Mouse (Mus musculus): Measurements from ENCODE around the gene Necab3.

The Necab3 gene

DNA sequence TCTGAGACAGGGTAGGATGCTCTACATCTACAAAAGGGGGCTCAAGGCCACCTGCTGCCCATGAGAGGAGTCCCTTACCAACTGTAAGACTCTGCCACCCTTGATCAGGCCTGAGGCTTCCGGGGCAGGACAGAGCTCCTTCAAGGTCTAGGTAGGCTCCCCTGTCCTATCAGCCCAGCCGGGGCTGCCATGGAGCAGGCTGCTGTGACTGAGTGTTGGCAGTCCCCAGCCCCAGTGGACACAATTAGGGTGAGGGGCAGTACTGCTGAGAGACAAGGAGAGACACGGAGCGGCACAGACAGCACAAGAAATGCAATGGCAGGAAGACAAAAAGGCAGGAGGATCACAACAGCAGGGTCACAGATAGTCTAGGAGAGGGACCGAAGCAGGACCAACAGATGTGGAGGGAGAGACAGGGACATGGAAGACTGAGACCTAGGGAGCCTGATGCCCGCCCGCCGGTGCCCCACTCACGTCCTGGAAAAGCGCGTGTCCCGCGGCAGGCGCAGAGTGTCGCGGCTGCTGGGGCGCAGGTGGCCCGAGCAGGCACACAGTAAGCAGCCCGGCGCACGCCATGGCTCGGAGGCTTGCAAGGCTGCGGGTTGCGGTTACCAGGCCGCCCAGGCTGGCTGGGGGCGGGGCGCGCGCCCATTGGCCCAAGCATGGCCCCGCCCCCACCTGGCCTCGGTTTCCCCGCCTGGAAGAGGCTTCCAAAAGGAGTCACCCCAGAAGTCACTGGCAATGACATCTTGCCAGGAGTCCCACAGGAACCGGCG lies at the start of gene Necab3:
TSS of gene Necab3 (minus strand) at position 627 of the 776 bp plus-strand sequence.
- peak; percentile 25 to 41 for DNase-seq

- no peak for DNase-seq
These were observed 48.3 kb upstream of the Necab3 start for GRCm38 (mm10) chr2:154606965-154607364.

DNA sequence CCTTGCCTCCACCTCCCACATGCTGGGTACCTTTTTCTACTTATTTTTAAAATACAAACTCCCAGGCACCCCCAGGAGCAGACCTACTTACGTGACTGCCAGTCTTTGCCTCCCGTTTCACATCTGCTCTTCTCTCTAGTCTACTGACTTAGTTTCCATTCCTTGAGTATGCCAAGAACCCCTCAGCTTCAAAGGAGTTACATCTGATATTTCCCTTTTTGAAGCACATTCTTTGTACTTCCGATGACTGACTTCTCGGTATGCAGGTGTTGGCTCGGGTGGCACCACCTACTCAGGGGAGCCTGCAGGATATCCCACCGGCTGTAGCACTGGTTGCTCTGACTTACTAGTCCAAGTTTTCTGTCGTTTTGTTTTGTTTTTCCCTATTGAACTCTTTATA lies 45.5 kb upstream of the Necab3 start:
- no peak for DNase-seq

DNA sequence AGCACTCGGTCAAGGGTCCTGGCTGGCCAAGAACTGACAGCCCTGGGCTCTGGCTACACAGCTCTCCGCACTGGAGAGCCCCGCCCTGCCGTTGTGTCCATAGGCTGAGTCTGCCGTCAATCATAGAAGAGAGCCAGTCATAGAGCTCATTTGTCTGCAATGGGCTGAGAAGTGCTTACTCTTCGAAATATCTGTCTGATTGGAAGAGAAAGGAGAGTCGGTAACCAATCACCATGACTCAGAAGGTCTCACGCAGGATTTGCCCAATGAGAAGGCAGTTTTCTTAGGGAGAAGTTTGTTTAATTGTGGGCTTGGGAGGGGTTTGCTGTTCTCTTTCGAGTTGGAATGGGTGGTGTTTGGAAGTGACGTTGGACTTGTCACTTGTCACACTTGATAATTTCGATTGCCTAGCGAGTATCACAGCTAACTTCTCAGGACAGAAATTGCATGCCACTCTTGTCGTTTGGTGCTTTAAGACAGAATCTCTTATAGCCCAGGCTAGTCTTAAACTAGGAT lies 45.0 kb upstream of the Necab3 start, which contains the start of gene Pxmp4:
TSS of gene Pxmp4 (minus strand) at position 71 of the 516 bp plus-strand sequence.
- DNase-seq, result peak; percentile 96 to 97

GRCm38 (mm10) chr2:154603007-154603637 lies 44.4 kb upstream of the Necab3 start:
- no peak for DNase-seq

GRCm38 (mm10) chr2:154601324-154601723 lies 42.6 kb upstream of the Necab3 start:
- no peak for DNase-seq

DNA sequence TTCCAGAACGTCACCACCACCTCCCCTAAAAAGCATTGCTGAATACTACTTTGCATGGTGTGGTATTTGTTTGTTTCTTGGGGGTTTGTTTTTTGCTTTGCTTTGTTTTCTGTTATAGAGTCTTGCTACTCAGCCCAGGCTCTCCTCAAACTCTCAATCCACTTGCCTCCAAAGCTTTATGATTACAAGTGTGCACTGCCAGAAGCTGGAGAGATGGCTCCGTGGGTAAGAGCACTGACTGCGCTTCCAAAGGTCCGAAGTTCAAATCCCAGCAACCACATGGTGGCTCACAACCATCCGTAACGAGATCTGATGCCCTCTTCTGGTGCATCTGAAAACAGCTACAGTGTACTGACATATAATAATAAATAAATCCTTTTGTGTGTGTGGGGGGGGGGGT lies 41.9 kb upstream of the Necab3 start:
- DNase-seq, result no peak

GRCm38 (mm10) chr2:154597399-154597798 lies 38.7 kb upstream of the Necab3 start:
- DNase-seq, result peak; percentile 17 to 25

- DNase-seq, result no peak
These were observed 37.1 kb upstream of the Necab3 start for GRCm38 (mm10) chr2:154595775-154596174.

GRCm38 (mm10) chr2:154593025-154593424 lies 34.3 kb upstream of the Necab3 start:
- peak; percentile 58 to 60 for DNase-seq

DNA sequence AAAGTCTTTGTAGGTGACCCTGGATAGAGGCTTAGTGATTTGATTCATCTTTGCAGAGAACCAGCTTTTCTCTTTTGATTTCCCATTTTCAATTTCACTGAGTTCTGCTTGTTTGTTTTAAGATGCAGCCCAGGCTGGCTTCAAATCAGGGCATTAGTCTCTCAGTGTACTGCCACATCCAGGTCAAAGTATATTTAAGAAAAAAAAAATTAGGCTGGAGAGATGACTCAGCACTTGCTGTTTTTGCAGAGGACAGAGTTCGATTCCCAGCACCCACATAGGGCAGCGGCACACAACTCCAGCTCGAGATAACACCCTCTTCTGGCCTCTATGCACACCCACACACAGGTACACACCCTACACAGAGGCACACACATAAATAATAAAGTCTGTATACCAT lies 32.5 kb upstream of the Necab3 start:
- no peak for DNase-seq

- no peak for DNase-seq
These were observed 30.4 kb upstream of the Necab3 start for GRCm38 (mm10) chr2:154589051-154589450.

DNA sequence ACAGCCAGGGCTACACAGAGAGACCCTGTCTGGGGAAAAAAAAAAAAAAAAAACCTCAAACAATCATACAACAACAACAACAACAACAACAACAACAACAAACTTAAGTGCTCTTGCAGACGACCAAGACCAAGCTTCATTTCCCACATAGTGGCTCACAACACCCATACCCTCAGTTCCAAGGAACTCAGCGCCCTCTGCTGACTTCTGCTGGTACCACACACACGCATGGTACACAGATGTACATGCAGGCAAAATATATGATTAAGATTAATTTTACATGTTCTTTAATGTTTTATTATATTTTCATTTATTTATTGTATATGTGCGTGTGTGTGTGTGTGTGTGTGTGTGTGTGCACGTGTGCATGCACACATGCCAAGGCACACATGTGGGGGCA lies 27.7 kb upstream of the Necab3 start:
- DNase-seq, result peak; percentile 56 to 59

- no peak for DNase-seq
These were observed 26.4 kb upstream of the Necab3 start for GRCm38 (mm10) chr2:154584931-154585601.

DNA sequence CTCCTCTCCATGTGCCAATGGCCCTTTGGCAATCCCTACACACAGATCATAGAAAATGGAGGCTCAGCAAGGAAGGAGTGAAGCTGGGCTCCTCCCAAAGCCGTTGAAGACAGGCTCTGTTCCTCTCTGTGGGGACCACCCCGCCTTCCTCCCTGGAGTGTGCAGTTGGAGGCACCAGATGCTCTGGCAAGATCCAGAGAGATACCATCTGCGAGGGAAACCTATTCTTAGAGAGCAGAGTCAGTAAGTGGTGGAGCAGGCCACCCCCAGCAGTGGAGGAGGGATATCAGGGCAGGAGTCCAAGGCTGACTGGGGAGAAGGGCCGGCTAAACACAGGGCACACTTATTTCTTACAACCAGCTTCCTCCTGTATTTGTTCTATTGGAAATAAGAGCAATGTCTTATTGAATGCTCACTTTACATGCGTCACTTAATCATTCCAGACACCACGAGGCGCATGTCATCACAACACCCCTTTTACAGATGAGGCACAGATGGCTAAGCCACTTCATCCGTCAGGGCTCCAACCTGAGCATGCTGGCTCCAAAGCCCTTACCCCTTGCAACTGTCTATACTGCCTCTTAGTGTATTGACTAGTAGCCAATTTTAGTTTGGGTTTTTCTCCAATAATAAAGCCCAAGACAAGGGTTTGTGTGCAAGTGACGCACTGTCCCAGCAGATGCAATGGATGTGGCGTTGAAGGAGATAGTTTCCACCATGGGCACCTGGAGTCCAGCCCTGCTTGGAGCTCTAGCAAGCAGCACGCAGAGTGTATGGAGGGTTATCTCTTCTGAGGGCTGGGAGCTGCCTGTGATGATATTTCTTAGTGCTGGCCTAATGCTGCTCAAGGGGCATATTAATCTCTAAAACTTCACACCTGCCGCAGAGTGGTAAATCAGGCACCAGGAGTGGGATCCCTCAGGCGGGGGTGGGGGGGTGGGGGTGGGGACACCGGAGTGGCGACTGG lies 25.5 kb upstream of the Necab3 start:
- DNase-seq, result no peak

DNA sequence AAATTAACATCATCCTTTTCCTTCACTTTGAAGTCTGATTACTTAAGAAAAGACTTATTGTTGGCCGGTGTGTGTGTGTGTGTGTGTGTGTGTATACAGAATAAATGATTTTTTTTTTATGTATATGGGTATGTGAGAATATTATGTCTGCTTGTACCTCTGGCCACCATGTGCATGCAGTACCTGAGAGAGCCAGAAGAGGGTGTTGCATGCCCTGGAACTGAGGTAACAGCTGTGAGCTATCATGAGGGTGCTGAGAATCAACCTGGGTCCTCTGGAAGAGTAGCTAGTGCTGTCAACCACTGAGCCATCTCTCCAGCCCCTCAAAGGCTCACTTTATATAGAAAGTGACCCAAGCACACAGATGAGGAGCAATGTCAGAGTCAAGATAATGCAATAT lies 22.7 kb upstream of the Necab3 start:
- no peak for DNase-seq

DNA sequence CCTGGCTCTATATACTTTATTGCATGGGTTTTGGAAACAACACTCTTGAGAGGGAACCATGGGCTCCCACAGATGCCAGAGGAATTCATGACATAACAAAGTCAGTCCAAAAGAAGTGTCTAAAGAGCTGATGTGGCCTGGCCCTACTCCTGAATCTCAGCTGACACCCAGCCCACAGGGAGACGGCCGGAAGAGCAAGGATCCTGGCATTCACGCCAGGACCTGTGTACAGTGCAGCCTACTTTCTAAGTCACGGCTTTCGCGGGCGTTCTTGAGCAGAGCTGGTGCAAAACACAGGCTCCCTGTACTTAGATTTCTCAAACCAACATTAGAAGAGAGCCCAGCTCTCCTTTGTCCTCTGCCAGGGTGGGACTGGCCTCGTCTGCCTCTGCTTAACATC lies 21.9 kb upstream of the Necab3 start:
- DNase-seq, result no peak

DNA sequence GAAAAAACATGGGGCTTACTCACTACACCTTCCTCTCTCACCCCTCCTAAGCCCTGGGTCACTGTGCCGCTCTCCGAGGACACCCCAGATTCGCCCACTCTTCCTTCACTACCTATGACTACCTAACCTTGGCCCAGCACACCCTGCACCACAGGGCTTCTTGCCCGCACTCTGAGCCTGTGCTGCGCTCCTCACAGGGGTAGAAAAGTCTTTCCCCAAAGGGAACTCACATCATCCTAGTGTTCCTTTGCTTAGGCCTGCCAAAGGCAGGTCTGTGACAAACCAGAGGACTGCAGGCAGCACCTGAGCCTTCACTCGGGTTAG lies 19.0 kb upstream of the Necab3 start:
- DNase-seq, result no peak

DNA sequence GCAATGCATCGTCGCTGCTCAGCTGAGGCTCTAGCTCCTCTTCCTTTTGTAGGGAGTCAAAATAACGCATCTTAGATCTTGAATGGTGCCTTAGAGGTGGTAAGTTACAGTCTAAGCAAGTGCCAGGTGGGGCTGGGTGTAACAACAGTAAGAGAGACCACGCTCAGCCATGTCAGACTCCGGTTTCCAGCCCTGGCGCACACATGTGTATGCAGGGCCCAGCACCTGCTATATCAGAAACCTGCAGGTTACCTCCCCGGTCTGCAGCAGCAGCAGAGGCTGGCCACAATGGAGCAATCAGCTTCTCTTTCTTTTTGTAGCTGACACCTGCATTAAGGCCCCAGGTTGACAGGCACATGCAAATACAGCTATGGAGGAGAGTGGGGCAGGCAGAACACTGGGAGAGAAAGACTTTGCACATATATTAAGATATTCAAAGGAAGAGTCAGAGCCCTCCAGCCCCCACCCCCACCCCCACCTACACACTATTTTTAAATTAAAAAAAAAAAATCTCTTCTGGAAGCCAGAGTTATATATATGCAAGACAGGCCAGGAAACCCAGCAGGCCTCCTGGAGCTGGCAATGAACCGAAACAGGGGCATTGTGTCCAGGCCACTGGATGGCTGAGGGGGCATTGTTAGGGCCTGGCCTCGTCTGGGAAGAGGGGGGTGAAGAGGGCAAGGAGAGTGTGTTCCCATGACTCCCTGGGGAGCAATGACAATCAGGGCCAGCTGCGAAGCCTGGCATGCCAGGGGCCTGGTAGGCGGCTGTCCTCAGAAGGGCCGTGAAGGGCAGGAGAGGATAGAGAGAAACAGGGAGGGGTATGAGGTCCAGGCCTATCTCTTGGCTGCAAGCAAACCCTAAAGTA lies 18.4 kb upstream of the Necab3 start:
- DNase-seq, result no peak

DNA sequence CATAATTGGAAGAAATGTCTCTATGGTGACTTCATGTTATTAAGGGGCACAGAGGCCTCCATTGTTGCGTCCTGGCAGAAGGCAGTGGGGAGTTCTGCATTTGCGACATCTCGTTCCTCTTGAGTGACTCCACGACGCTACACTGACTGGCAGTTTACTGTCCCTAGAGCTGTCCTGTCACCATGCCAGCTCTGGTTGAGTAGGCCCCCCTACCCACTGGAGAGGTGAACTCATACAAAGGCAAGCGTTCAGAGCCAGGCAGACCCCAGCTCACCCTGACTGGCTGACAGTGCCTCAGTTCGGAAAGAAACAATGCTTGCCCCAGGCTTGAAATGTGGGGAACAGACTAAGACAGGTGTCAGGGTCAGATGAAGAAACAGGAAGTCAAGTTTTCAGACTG lies 15.6 kb upstream of the Necab3 start:
- DNase-seq, result peak; percentile 68 to 71

- no peak for DNase-seq
These were observed 14.3 kb upstream of the Necab3 start for GRCm38 (mm10) chr2:154572996-154573395.

- no peak for DNase-seq
These were observed 13.3 kb upstream of the Necab3 start for GRCm38 (mm10) chr2:154571976-154572375.
